Mouse (Mus musculus): ENCODE results near the gene Gm10277.

Gm10277 gene

GRCm38 (mm10) chr11:77787707-77788106 lies at the start of gene Gm10277:
Gene Gm10277 (minus strand): TSS chr11:77787747.
- DNase-seq (ENCODE audit: low spot score in 2 of 2) = no peak

GRCm38 (mm10) chr11:77836751-77837150 lies 49.2 kb upstream of the Gm10277 start:
- DNase-seq (ENCODE audit: low spot score in 2 of 2) = no peak

- DNase-seq (ENCODE audit: low spot score in 2 of 2) = no peak
Observed at GRCm38 (mm10) chr11:77836290-77836689, 48.7 kb upstream of the Gm10277 start.

GRCm38 (mm10) chr11:77835109-77835508 lies 47.6 kb upstream of the Gm10277 start:
- DNase-seq (ENCODE audit: low spot score in 2 of 2) = no peak

- DNase-seq (ENCODE audit: low spot score in 2 of 2) = no peak
Observed at GRCm38 (mm10) chr11:77832541-77832940, 45.0 kb upstream of the Gm10277 start.

GRCm38 (mm10) chr11:77830875-77831274 lies 43.3 kb upstream of the Gm10277 start:
- no peak for DNase-seq (ENCODE audit: low spot score in 2 of 2)

- DNase-seq (ENCODE audit: low spot score in 2 of 2) = no peak
Observed at GRCm38 (mm10) chr11:77829043-77829841, 41.7 kb upstream of the Gm10277 start.

- no peak for DNase-seq (ENCODE audit: low spot score in 2 of 2)
Observed at GRCm38 (mm10) chr11:77828163-77828562, 40.6 kb upstream of the Gm10277 start.

GRCm38 (mm10) chr11:77827241-77827995 lies 39.9 kb upstream of the Gm10277 start:
- DNase-seq (ENCODE audit: low spot score in 2 of 2) = peak in 1 of 2 experiments; percentile 87

GRCm38 (mm10) chr11:77826311-77826710 lies 38.8 kb upstream of the Gm10277 start:
- no peak for DNase-seq (ENCODE audit: low spot score in 2 of 2)

- peak in 1 of 2 experiments; percentile 74 for DNase-seq (ENCODE audit: low spot score in 2 of 2)
Observed at GRCm38 (mm10) chr11:77825853-77826252, 38.3 kb upstream of the Gm10277 start.

GRCm38 (mm10) chr11:77822781-77823180 lies 35.2 kb upstream of the Gm10277 start:
- DNase-seq (ENCODE audit: low spot score in 2 of 2) = peak in 1 of 2 experiments; percentile 69

- peak in 1 of 2 experiments; percentile 70 for DNase-seq (ENCODE audit: low spot score in 2 of 2)
Observed at GRCm38 (mm10) chr11:77821648-77822047, 34.1 kb upstream of the Gm10277 start.

GRCm38 (mm10) chr11:77816003-77816402 lies 28.5 kb upstream of the Gm10277 start:
- DNase-seq (ENCODE audit: low spot score in 2 of 2) = no peak

- DNase-seq (ENCODE audit: low spot score in 2 of 2) = no peak
Observed at GRCm38 (mm10) chr11:77813969-77814368, 26.4 kb upstream of the Gm10277 start.

GRCm38 (mm10) chr11:77810018-77810417 lies 22.5 kb upstream of the Gm10277 start:
- no peak for DNase-seq (ENCODE audit: low spot score in 2 of 2)

- no peak for DNase-seq (ENCODE audit: low spot score in 2 of 2)
Observed at GRCm38 (mm10) chr11:77809215-77809614, 21.7 kb upstream of the Gm10277 start.

- DNase-seq (ENCODE audit: low spot score in 2 of 2) = no peak
Observed at GRCm38 (mm10) chr11:77808051-77808465, 20.5 kb upstream of the Gm10277 start.

- no peak for DNase-seq (ENCODE audit: low spot score in 2 of 2)
Observed at GRCm38 (mm10) chr11:77806855-77807254, 19.3 kb upstream of the Gm10277 start.

- peak in 1 of 2 experiments; percentile 36 for DNase-seq (ENCODE audit: low spot score in 2 of 2)
Observed at GRCm38 (mm10) chr11:77806218-77806617, 18.7 kb upstream of the Gm10277 start.

GRCm38 (mm10) chr11:77802341-77802865 lies 14.9 kb upstream of the Gm10277 start:
- peak in 1 of 2 experiments; percentile 44 for DNase-seq (ENCODE audit: low spot score in 2 of 2)
